Comparison of ENCODE assay signal across 8 mouse cellular contexts in the genomic region with DNA sequence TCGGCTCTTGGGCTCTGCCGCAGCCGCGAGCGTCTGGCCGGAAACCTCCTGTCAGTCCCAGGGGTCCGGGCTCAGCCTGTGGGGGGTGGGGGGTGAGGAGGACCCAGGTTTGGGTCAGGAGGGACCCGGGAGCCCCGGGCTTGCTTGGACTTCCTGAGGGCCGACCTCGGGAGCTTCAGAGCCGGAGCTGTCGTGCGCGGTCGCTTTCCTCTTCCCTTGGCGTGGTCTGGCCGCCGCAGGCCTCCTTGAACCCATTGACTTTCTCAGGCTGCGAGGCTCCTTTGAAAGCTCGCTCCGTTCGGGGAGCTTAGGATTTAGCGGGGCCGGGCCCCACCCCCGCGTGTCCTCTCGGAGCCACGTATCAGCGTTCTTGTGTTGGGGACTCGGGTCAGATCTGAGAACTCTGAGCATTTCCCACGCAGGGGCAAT. TPM values are rescaled to one million over a fixed set of nuclear protein-coding genes. Genes with fewer than 3 reads are reported as not detected.
DNase-seq lines count a peak whose midpoint lies in the region; ATAC-seq lines count a peak whose summit lies in the region.

No protein-coding gene starts in this region.

- ATAC-seq in forebrain, embryonic 14.5 days: peak; percentile 64

- H3K4me1 ChIP-seq in forebrain, embryonic 14.5 days (ENCODE audit: control insufficient read depth, insufficient read depth, low read length): peaks cover 14% of the 10 kb centered on the region

- peak overlapping the region; percentile 91 for H3K4me3 ChIP-seq in forebrain, embryonic 14.5 days (ENCODE audit: low read depth, low read length)

- H3K9me3 ChIP-seq in forebrain, embryonic 14.5 days (replicated peaks; ENCODE audit: control insufficient read depth, low read length): no peaks in the 10 kb centered on the region

- H3K9ac ChIP-seq in forebrain, embryonic 14.5 days (ENCODE audit: low read length): peak overlapping the region; percentile 94

- no peaks in the 10 kb centered on the region for H3K27me3 ChIP-seq in forebrain, embryonic 14.5 days (replicated peaks; ENCODE audit: control insufficient read depth, insufficient read depth, low read length)

- peak overlapping the region; percentile 70 for H3K4me2 ChIP-seq in forebrain, embryonic 14.5 days (ENCODE audit: low read length)

- no peaks in the 10 kb centered on the region for H3K36me3 ChIP-seq in forebrain, embryonic 14.5 days (ENCODE audit: control insufficient read depth, insufficient read depth, low read length)

- peak; percentile 41 for DNase-seq in cerebellum, adult 8-10 months
- no peak for DNase-seq in cerebellum, adult 11 months
- peak; percentile 32 to 44 for DNase-seq in thymus, adult 18-20 months
- DNase-seq in thymus, postnatal 25 days: no peak
- DNase-seq in forebrain, embryonic 14.5 days (ENCODE audit: low spot score): peak; percentile 22
- DNase-seq in kidney, adult 9 months: peak; percentile 46
- peak; percentile 26 for DNase-seq in lung, postnatal 36 days
- DNase-seq in spleen, adult 12 weeks (ENCODE audit: low spot score): peak; percentile 30

- H3K27ac ChIP-seq in forebrain, embryonic 14.5 days (ENCODE audit: low read depth, low read length): peak overlapping the region; percentile 98

- under 1% methylated on average over 31 of the region's 32 CpGs for WGBS in forebrain, embryonic 14.5 days

RNA-seq across cellular contexts. Expression of gene Ap1g1, which starts 0.7 kb away (rescaled TPM):
- polyA plus RNA-seq in forebrain, embryonic 14.5 days (2014; fragmentation: Nextera tagmentation; extraction: Ambion mirVana): 33.5 and 35.7 TPM in 2 replicates

RNA-seq across cellular contexts. Expression of gene Atxn1l, which starts 41.5 kb away (rescaled TPM):
- 3.4 and 3.8 TPM in 2 replicates for polyA plus RNA-seq in forebrain, embryonic 14.5 days (2014; fragmentation: Nextera tagmentation; extraction: Ambion mirVana)

Comparison
In these comparisons a context has a peak if more than half of its experiments do, and no peak if none do; other contexts are left out.
1. DNase-seq: peak in cerebellum, adult 8-10 months (single experiment), thymus, adult 18-20 months (2 of 2), forebrain, embryonic 14.5 days (single experiment), kidney, adult 9 months (single experiment), lung, postnatal 36 days (single experiment) and spleen, adult 12 weeks (single experiment); none in cerebellum, adult 11 months (single experiment) and thymus, postnatal 25 days (single experiment).